Mouse (Mus musculus) CH12.LX (cell line): Measurements from ENCODE around the gene Sowaha. TPM values are rescaled to one million over a fixed set of nuclear protein-coding genes. Genes with fewer than 3 reads are reported as not detected.

Experiments
- DNase-seq: peaks from one replicate; pipeline ENCODE4 v3.0.0-alpha.2; 2013; ENCODE audit errors: extremely low read depth
- H3K27ac ChIP-seq: 2 replicates; pipeline ENCODE4 v1.5.1; 2012; ENCODE audit warnings: low read depth, mild to moderate bottlenecking, control low read depth, moderate library complexity; ENCODE audit not compliant: insufficient read depth
- H3K27me3 ChIP-seq: replicated peaks from 2 replicates; pipeline ENCODE3; 2012; ENCODE audit warnings: inconsistent platforms
- H3K36me3 ChIP-seq, 2 experiments: replicated peaks in 1 of 2; 2 replicates each; pipeline versions ENCODE3 to v1.6.1; 2012; ENCODE audit warnings: inconsistent platforms in 1 of 2, low read length in 1 of 2, mild to moderate bottlenecking in 1 of 2, mixed read lengths in 1 of 2, moderate library complexity in 1 of 2; ENCODE audit not compliant: control insufficient read depth in 1 of 2, insufficient read depth in 1 of 2
- H3K4me1 ChIP-seq, 2 experiments: 2 replicates each; pipeline ENCODE4 v1.6.1; 2012; ENCODE audit warnings: inconsistent platforms in 1 of 2, moderate library complexity in 1 of 2; ENCODE audit not compliant: insufficient read depth in 2 of 2, control insufficient read depth in 1 of 2
- H3K4me2 ChIP-seq: 2 replicates; pipeline ENCODE4 v1.6.1; 2012; ENCODE audit warnings: low read depth, mild to moderate bottlenecking, control low read depth; ENCODE audit not compliant: poor library complexity, insufficient read depth, severe bottlenecking
- H3K4me3 ChIP-seq, 3 experiments: fragments of 150-350 bp in 1 of 3; sonication (generic) in 1 of 3; replicated peaks in 1 of 3; 2 replicates each; pipeline versions ENCODE3 to v1.5.1; 2011 to 2012; ENCODE audit warnings: low read depth in 2 of 3, low read length in 2 of 3, mild to moderate bottlenecking in 2 of 3, moderate library complexity in 2 of 3, control low read depth in 1 of 3, improper control_type of control experiment in 1 of 3, inconsistent platforms in 1 of 3, mixed read lengths in 1 of 3; ENCODE audit not compliant: poor library complexity in 1 of 3
- H3K79me2 ChIP-seq: replicated peaks from 2 replicates; pipeline ENCODE4 v1.6.1; 2012; ENCODE audit warnings: mild to moderate bottlenecking, moderate library complexity; ENCODE audit not compliant: control insufficient read depth, poor library complexity, insufficient read depth, severe bottlenecking; ENCODE audit errors: extremely low read depth
- H3K9ac ChIP-seq: 2 replicates; pipeline ENCODE4 v1.6.1; 2012; ENCODE audit warnings: low read depth, mild to moderate bottlenecking, control low read depth, moderate library complexity; ENCODE audit not compliant: insufficient read depth
- H3K9me3 ChIP-seq: replicated peaks from 2 replicates; pipeline ENCODE3; 2012; ENCODE audit warnings: low read length, inconsistent platforms, mixed read lengths
- CHD1 ChIP-seq: IDR thresholded peaks from 2 replicates; pipeline ENCODE4 v1.6.1; 2012; ENCODE audit warnings: low read depth, low read length, improper control_type of control experiment, inconsistent platforms
- CHD2 ChIP-seq: IDR thresholded peaks from 2 replicates; pipeline ENCODE4 v1.6.1; 2011; ENCODE audit warnings: low read length, improper control_type of control experiment
- CTCF ChIP-seq, 2 experiments: IDR thresholded peaks in 1 of 2; conservative IDR thresholded peaks in 1 of 2; 2 replicates each; pipeline ENCODE4 v1.5.1; 2011 to 2012; ENCODE audit warnings: low read depth in 2 of 2, low read length in 2 of 2, improper control_type of control experiment in 1 of 2, inconsistent platforms in 1 of 2, mild to moderate bottlenecking in 1 of 2, moderate library complexity in 1 of 2
- E2F4 ChIP-seq: IDR thresholded peaks from 2 replicates; pipeline ENCODE4 v1.6.1; 2011; ENCODE audit warnings: low read depth, low read length, improper control_type of control experiment; ENCODE audit not compliant: insufficient replicate concordance
- EP300 ChIP-seq: IDR thresholded peaks from 2 replicates; pipeline ENCODE4 v1.6.1; 2011; ENCODE audit warnings: low read length, improper control_type of control experiment
- GABPA ChIP-seq: IDR thresholded peaks from 2 replicates; pipeline ENCODE4 v1.6.1; 2012; ENCODE audit warnings: low read depth, low read length, improper control_type of control experiment, inconsistent platforms; ENCODE audit not compliant: insufficient replicate concordance
- HCFC1 ChIP-seq: IDR thresholded peaks from 2 replicates; pipeline ENCODE4 v1.6.1; 2012; ENCODE audit warnings: low read depth, mild to moderate bottlenecking, inconsistent platforms, low read length, improper control_type of control experiment
- IRF4 ChIP-seq: IDR thresholded peaks from 2 replicates; pipeline ENCODE4 v1.6.1; 2014; ENCODE audit warnings: low read depth, mild to moderate bottlenecking, inconsistent platforms, low read length, improper control_type of control experiment
- KAT2A ChIP-seq: IDR thresholded peaks from 2 replicates; pipeline ENCODE4 v1.6.1; 2012; ENCODE audit warnings: low read length, improper control_type of control experiment, inconsistent platforms; ENCODE audit not compliant: insufficient replicate concordance
- MAFK ChIP-seq: IDR thresholded peaks from 2 replicates; pipeline ENCODE4 v1.6.1; 2011; ENCODE audit warnings: low read length, improper control_type of control experiment; ENCODE audit not compliant: insufficient replicate concordance
- MAX ChIP-seq: IDR thresholded peaks from 2 replicates; pipeline ENCODE4 v1.6.1; 2011; ENCODE audit warnings: low read length, improper control_type of control experiment
- MEF2A ChIP-seq: IDR thresholded peaks from 2 replicates; pipeline ENCODE4 v1.6.1; 2014; ENCODE audit warnings: low read depth, mild to moderate bottlenecking, inconsistent platforms, low read length, improper control_type of control experiment, borderline replicate concordance
- NRF1 ChIP-seq: IDR thresholded peaks from 2 replicates; pipeline ENCODE4 v1.6.1; 2014; ENCODE audit warnings: low read depth, mild to moderate bottlenecking, inconsistent platforms, low read length, improper control_type of control experiment, moderate library complexity
- PAX5 ChIP-seq: IDR thresholded peaks from 2 replicates; pipeline ENCODE4 v1.6.1; 2012; ENCODE audit warnings: low read length, inconsistent platforms, mixed read lengths
- POLR2A ChIP-seq: IDR thresholded peaks from 2 replicates; pipeline ENCODE4 v1.6.1; 2011; ENCODE audit warnings: low read depth, mild to moderate bottlenecking, improper control_type of control experiment, low read length
- RAD21 ChIP-seq: IDR thresholded peaks from 2 replicates; pipeline ENCODE4 v1.6.1; 2011; ENCODE audit warnings: low read depth, mild to moderate bottlenecking, low read length, improper control_type of control experiment, moderate library complexity
- RCOR1 ChIP-seq: conservative IDR thresholded peaks from 2 replicates; pipeline ENCODE4 v1.6.1; 2012; ENCODE audit warnings: low read depth, mild to moderate bottlenecking, inconsistent platforms, low read length, improper control_type of control experiment
- SIN3A ChIP-seq: IDR thresholded peaks from 2 replicates; pipeline ENCODE4 v1.6.1; 2012; ENCODE audit warnings: low read length, improper control_type of control experiment, inconsistent platforms
- SMC3 ChIP-seq: IDR thresholded peaks from 2 replicates; pipeline ENCODE4 v1.6.1; 2011; ENCODE audit warnings: low read depth, low read length, improper control_type of control experiment
- TBP ChIP-seq: conservative IDR thresholded peaks from 2 replicates; pipeline ENCODE4 v1.6.1; 2011; ENCODE audit warnings: low read depth, low read length, improper control_type of control experiment
- UBTF ChIP-seq: IDR thresholded peaks from 2 replicates; pipeline ENCODE4 v1.6.1; 2012; ENCODE audit warnings: low read depth, mild to moderate bottlenecking, inconsistent platforms, low read length, improper control_type of control experiment, moderate library complexity
- USF1 ChIP-seq: IDR thresholded peaks from 2 replicates; pipeline ENCODE4 v1.6.1; 2014; ENCODE audit warnings: low read depth, mild to moderate bottlenecking, inconsistent platforms, low read length, improper control_type of control experiment
- USF2 ChIP-seq: conservative IDR thresholded peaks from 2 replicates; pipeline ENCODE4 v1.6.1; 2011; ENCODE audit warnings: low read depth, low read length, improper control_type of control experiment
- ZC3H11A ChIP-seq: IDR thresholded peaks from 2 replicates; pipeline ENCODE4 v1.6.1; 2012; ENCODE audit warnings: low read depth, mild to moderate bottlenecking, inconsistent platforms, low read length, improper control_type of control experiment
- ZMIZ1 ChIP-seq: IDR thresholded peaks from 2 replicates; pipeline ENCODE4 v1.6.1; 2012; ENCODE audit warnings: low read depth, mild to moderate bottlenecking, inconsistent platforms, low read length, improper control_type of control experiment
- dilution Hi-C: fragments of 300-500 bp; cut with MboI; formaldehyde crosslinking; loops from 2 replicates; pipeline ENCODE4 v1.14.3; 2020; ENCODE audit warnings: low sequenced_read_pairs; ENCODE audit not compliant: extremely low pct_unique_long_range_greater_than_20kb, extremely low pct_ligation_motif_present
- in situ Hi-C: fragments of 300-500 bp; cut with MboI; formaldehyde crosslinking; loops from 3 replicates; pipeline ENCODE4 v1.14.3; 2019; ENCODE audit warnings: low sequenced_read_pairs, low pct_ligation_motif_present, low pct_unique_long_range_greater_than_20kb, mixed read lengths
- polyA plus RNA-seq: library from polyadenylated mRNA; unstranded; fragments of >175 nt; gene quantifications from 2 replicates; pipeline ENCODE4 v1.2.1, GENCODE M21; 2012; ENCODE audit warnings: low read depth; ENCODE audit not compliant: insufficient read length
- total RNA-seq, 2 experiments: library from RNA; depleted of rRNA; stranded (reverse); fragments of 300-350 nt in 1 of 2; fragments of >200 nt in 1 of 2; gene quantifications; 2 replicates each; pipeline ENCODE4 v1.2.3; 2012 to 2014

Sowaha gene
- total and polyA plus RNA-seq, 3 experiments: not detected

GRCm38 (mm10) chr11:53452396-53452795, 27.7 kb downstream of the Sowaha start:
- in situ Hi-C loops (no loop called here), dilution Hi-C loops (no loop called here)
- Histone ChIP-seq H3K27ac (no peak overlapping the region), H3K9ac (no peak overlapping the region), H3K4me2 (no peak overlapping the region), H3K36me3 (no peaks in the 10 kb centered on the region), H3K79me2 (no peaks in the 10 kb centered on the region), H3K27me3 (peaks cover 1% of the 10 kb centered on the region), H3K4me3 (no peak overlapping the region)
- TF ChIP-seq USF1 (no peak), HCFC1 (no peak), E2F4 (no peak), IRF4 (no peak), SIN3A (no peak)
- TF ChIP-seq, all 38 proteins: peak for 0
- H3K9me3 ChIP-seq: peaks cover 4% of the 10 kb centered on the region
- DNase-seq: no peak
- 0 out of 4 replicates have a peak, but pooled peaks cover 0 to 2% of the 10 kb centered on the region in 2 experiments for H3K4me1 ChIP-seq

GRCm38 (mm10) chr11:53451361-53451760, 28.7 kb downstream of the Sowaha start:
- H3K4me3 ChIP-seq: no peak overlapping the region
- H3K9ac ChIP-seq: no peak overlapping the region
- no peak overlapping the region for H3K4me2 ChIP-seq
- H3K79me2 ChIP-seq: no peaks in the 10 kb centered on the region
- dilution Hi-C loops (no loop called here), in situ Hi-C loops (no loop called here)
- no peak for TF ChIP-seq UBTF
- TF ChIP-seq CHD2: no peak
- no peak for TF ChIP-seq POLR2A
- TF ChIP-seq CTCF (conservative IDR thresholded peaks at IDR 0.05 in 1 of 2, IDR thresholded peaks at IDR 0.05 in 1 of 2; ENCODE audit: low read depth in 2 of 2, low read length in 2 of 2): no peak
- TF ChIP-seq E2F4: no peak
- TF ChIP-seq GABPA: no peak
- TF ChIP-seq EP300: no peak
- TF ChIP-seq CHD1: no peak
- TF ChIP-seq SMC3: no peak
- no peak for TF ChIP-seq MAX
- DNase-seq: no peak
- peaks cover 1% of the 10 kb centered on the region for H3K27me3 ChIP-seq
- 0 out of 4 replicates have a peak, but pooled peaks cover 0 to 2% of the 10 kb centered on the region in 2 experiments for H3K4me1 ChIP-seq
- no peak overlapping the region for H3K27ac ChIP-seq
- H3K36me3 ChIP-seq: no peaks in the 10 kb centered on the region
- H3K9me3 ChIP-seq: no peaks in the 10 kb centered on the region

- Histone ChIP-seq H3K4me1 (0 out of 4 replicates have a peak, but pooled peaks cover 0 to 2% of the 10 kb centered on the region in 2 experiments), H3K27me3 (peaks cover 1% of the 10 kb centered on the region), H3K27ac (no peak overlapping the region), H3K79me2 (no peaks in the 10 kb centered on the region), H3K9me3 (no peaks in the 10 kb centered on the region), H3K4me3 (no peak overlapping the region), H3K4me2 (no peak overlapping the region), H3K36me3 (no peaks in the 10 kb centered on the region), H3K9ac (no peak overlapping the region)
- dilution Hi-C loops (no loop called here), in situ Hi-C loops (no loop called here)
- no peak for DNase-seq
- TF ChIP-seq MAFK (no peak), USF2 (no peak), MEF2A (no peak), HCFC1 (no peak), RCOR1 (no peak), NRF1 (no peak), ZC3H11A (no peak), ZMIZ1 (no peak), USF1 (no peak), RAD21 (no peak), MAX (no peak), SIN3A (no peak), CHD1 (no peak), KAT2A (no peak), GABPA (no peak), PAX5 (no peak), IRF4 (no peak), SMC3 (no peak), TBP (no peak)
Measured at GRCm38 (mm10) chr11:53450070-53450705, 29.9 kb downstream of the Sowaha start.
